Mouse (Mus musculus): ENCODE measurements around the gene Hpdl.

Hpdl gene

GRCm38 (mm10) chr4:116821694-116822016 lies at the start of gene Hpdl:
Gene Hpdl (minus strand): TSS chr4:116821707.
- in situ Hi-C loops (cut with MboI; ENCODE audit: low pct_unique_long_range_greater_than_20kb in 1 of 2, low sequenced_read_pairs in 2 of 2, unreplicated experiment in 1 of 2), result loop anchor here in 1 of 2 experiments (25.0 kb wide), 1 partner anchor 316 kb away; the partner anchor contains the start of genes Btbd19, Plk3 and Tctex1d4

- in situ Hi-C loops (cut with MboI; ENCODE audit: low pct_unique_long_range_greater_than_20kb in 1 of 2, low sequenced_read_pairs in 2 of 2, unreplicated experiment in 1 of 2), result no loop called here
These were observed 48.4 kb upstream of the Hpdl start for GRCm38 (mm10) chr4:116869898-116870297.

GRCm38 (mm10) chr4:116862023-116862422 lies 40.5 kb upstream of the Hpdl start:
- in situ Hi-C loops (cut with MboI; ENCODE audit: low pct_unique_long_range_greater_than_20kb in 1 of 2, low sequenced_read_pairs in 2 of 2, unreplicated experiment in 1 of 2), result no loop called here

GRCm38 (mm10) chr4:116859711-116860110 lies 38.2 kb upstream of the Hpdl start:
- in situ Hi-C loops (cut with MboI; ENCODE audit: low pct_unique_long_range_greater_than_20kb in 1 of 2, low sequenced_read_pairs in 2 of 2, unreplicated experiment in 1 of 2), result no loop called here

- in situ Hi-C loops (cut with MboI; ENCODE audit: low pct_unique_long_range_greater_than_20kb in 1 of 2, low sequenced_read_pairs in 2 of 2, unreplicated experiment in 1 of 2), result no loop called here
These were observed 35.7 kb upstream of the Hpdl start for GRCm38 (mm10) chr4:116857203-116857602.

GRCm38 (mm10) chr4:116854286-116854685 lies 32.8 kb upstream of the Hpdl start:
- in situ Hi-C loops (cut with MboI; ENCODE audit: low pct_unique_long_range_greater_than_20kb in 1 of 2, low sequenced_read_pairs in 2 of 2, unreplicated experiment in 1 of 2), result no loop called here

- in situ Hi-C loops (cut with MboI; ENCODE audit: low pct_unique_long_range_greater_than_20kb in 1 of 2, low sequenced_read_pairs in 2 of 2, unreplicated experiment in 1 of 2), result loop anchor here in 1 of 2 experiments (25.0 kb wide), 1 partner anchor 287 kb away; the partner anchor contains the start of genes Btbd19, Plk3 and Tctex1d4
These were observed 28.4 kb upstream of the Hpdl start for GRCm38 (mm10) chr4:116849901-116850300.

- in situ Hi-C loops (cut with MboI; ENCODE audit: low pct_unique_long_range_greater_than_20kb in 1 of 2, low sequenced_read_pairs in 2 of 2, unreplicated experiment in 1 of 2), result loop anchor here in 1 of 2 experiments (25.0 kb wide), 1 partner anchor 293 kb away; the partner anchor contains the start of genes Btbd19, Plk3 and Tctex1d4
These were observed 22.8 kb upstream of the Hpdl start for GRCm38 (mm10) chr4:116844324-116844723.

- in situ Hi-C loops (cut with MboI; ENCODE audit: low pct_unique_long_range_greater_than_20kb in 1 of 2, low sequenced_read_pairs in 2 of 2, unreplicated experiment in 1 of 2), result loop anchor here in 1 of 2 experiments (25.0 kb wide), 1 partner anchor 296 kb away; the partner anchor contains the start of genes Btbd19, Plk3 and Tctex1d4
These were observed 19.3 kb upstream of the Hpdl start for GRCm38 (mm10) chr4:116840841-116841240.

- in situ Hi-C loops (cut with MboI; ENCODE audit: low pct_unique_long_range_greater_than_20kb in 1 of 2, low sequenced_read_pairs in 2 of 2, unreplicated experiment in 1 of 2), result loop anchor here in 1 of 2 experiments (25.0 kb wide), 1 partner anchor 297 kb away; the partner anchor contains the start of genes Btbd19, Plk3 and Tctex1d4
These were observed 18.6 kb upstream of the Hpdl start for GRCm38 (mm10) chr4:116840096-116840495.

GRCm38 (mm10) chr4:116838999-116839398 lies 17.5 kb upstream of the Hpdl start:
- in situ Hi-C loops (cut with MboI; ENCODE audit: low pct_unique_long_range_greater_than_20kb in 1 of 2, low sequenced_read_pairs in 2 of 2, unreplicated experiment in 1 of 2), result loop anchor here in 1 of 2 experiments (25.0 kb wide), 1 partner anchor 298 kb away; the partner anchor contains the start of genes Btbd19, Plk3 and Tctex1d4

GRCm38 (mm10) chr4:116830070-116830368 lies 8.5 kb upstream of the Hpdl start:
- in situ Hi-C loops (cut with MboI; ENCODE audit: low pct_unique_long_range_greater_than_20kb in 1 of 2, low sequenced_read_pairs in 2 of 2, unreplicated experiment in 1 of 2), result loop anchor here in 1 of 2 experiments (25.0 kb wide), 1 partner anchor 307 kb away; the partner anchor contains the start of genes Btbd19, Plk3 and Tctex1d4

GRCm38 (mm10) chr4:116829364-116830069 lies 8.0 kb upstream of the Hpdl start:
- in situ Hi-C loops (cut with MboI; ENCODE audit: low pct_unique_long_range_greater_than_20kb in 1 of 2, low sequenced_read_pairs in 2 of 2, unreplicated experiment in 1 of 2), result loop anchor here (5.0 to 25.0 kb wide), 2 partner anchors 163 to 308 kb away; partner anchors contain the start of genes Urod (in 2 of the 2), Btbd19 (in 1 of the 2), Plk3 (in 1 of the 2) and Tctex1d4 (in 1 of the 2)

GRCm38 (mm10) chr4:116827819-116828218 lies 6.3 kb upstream of the Hpdl start:
- in situ Hi-C loops (cut with MboI; ENCODE audit: low pct_unique_long_range_greater_than_20kb in 1 of 2, low sequenced_read_pairs in 2 of 2, unreplicated experiment in 1 of 2), result loop anchor here (5.0 to 25.0 kb wide), 2 partner anchors 164 to 309 kb away; partner anchors contain the start of genes Urod (in 2 of the 2), Btbd19 (in 1 of the 2), Plk3 (in 1 of the 2) and Tctex1d4 (in 1 of the 2)

- in situ Hi-C loops (cut with MboI; ENCODE audit: low pct_unique_long_range_greater_than_20kb in 1 of 2, low sequenced_read_pairs in 2 of 2, unreplicated experiment in 1 of 2), result loop anchor here (5.0 to 25.0 kb wide), 2 partner anchors 168 to 313 kb away; partner anchors contain the start of genes Btbd19 (in 2 of the 2), Plk3 (in 2 of the 2), Tctex1d4 (in 2 of the 2) and Urod (in 2 of the 2)
These were observed 3.1 kb upstream of the Hpdl start for GRCm38 (mm10) chr4:116824541-116825004.

- in situ Hi-C loops (cut with MboI; ENCODE audit: low pct_unique_long_range_greater_than_20kb in 1 of 2, low sequenced_read_pairs in 2 of 2, unreplicated experiment in 1 of 2), result loop anchor here in 1 of 2 experiments (25.0 kb wide), 1 partner anchor 316 kb away; the partner anchor contains the start of genes Btbd19, Plk3 and Tctex1d4
These were observed 409 bp downstream of the Hpdl start for GRCm38 (mm10) chr4:116820902-116821693.

- in situ Hi-C loops (cut with MboI; ENCODE audit: low pct_unique_long_range_greater_than_20kb in 1 of 2, low sequenced_read_pairs in 2 of 2, unreplicated experiment in 1 of 2), result loop anchor here in 1 of 2 experiments (25.0 kb wide), 1 partner anchor 317 kb away; the partner anchor contains the start of genes Btbd19, Plk3 and Tctex1d4
These were observed 1.3 kb downstream of the Hpdl start for GRCm38 (mm10) chr4:116819968-116820901.
